Mouse (Mus musculus): ENCODE measurements at regions not wholly inside any gene's neighbourhood (a gene's known extent, or its start where the extent isn't known, plus 50 kb on each side); places are given as distances from the start of the nearest gene placed in this dataset.

DNA sequence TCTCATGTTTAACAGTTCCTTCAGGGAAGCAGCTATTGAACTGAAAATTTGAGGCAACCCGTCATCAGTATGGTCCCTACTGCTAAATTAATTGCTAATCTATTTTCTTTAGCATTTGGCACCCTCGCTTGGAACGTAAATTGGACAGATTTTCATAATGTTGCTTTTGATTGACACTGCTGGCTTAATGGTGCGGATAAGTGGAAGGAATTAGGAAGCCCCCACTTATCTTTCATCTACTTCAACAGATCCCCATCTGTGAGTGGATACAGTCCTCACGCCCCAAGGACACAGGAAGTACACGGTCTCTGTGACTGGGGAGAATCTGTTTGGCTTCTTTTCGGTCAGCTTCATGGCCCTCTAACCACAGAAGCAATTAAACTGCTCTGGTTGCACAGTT lies 251.6 kb downstream of the Dact1 start:
- no peak for TF ChIP-seq CTCF (IDR thresholded peaks at IDR 0.05; ENCODE audit: low read depth)
- no peak for TF ChIP-seq EP300 (IDR thresholded peaks at IDR 0.05; ENCODE audit: low read depth)

Measured in liver, embryonic 14.5 days (tissue).